Mouse (Mus musculus) embryonic facial prominence, embryonic 10.5 days (tissue): ENCODE data around the gene B3gntl1. TPM values are rescaled to one million over a fixed set of nuclear protein-coding genes. Genes with fewer than 3 reads are reported as not detected.

ENCODE experiments used
- DNase-seq: peaks from one replicate; pipeline ENCODE4 v3.0.0-alpha.2; 2017; ENCODE audit warnings: low spot score
- H3K27ac ChIP-seq: fragments of 300-500 bp; sonication (generic); replicated peaks from 2 replicates; pipeline ENCODE4 v1.5.1; 2016; ENCODE audit warnings: mild to moderate bottlenecking
- H3K27me3 ChIP-seq: fragments of 300-500 bp; sonication (generic); replicated peaks from 2 replicates; pipeline ENCODE4 v1.6.1; 2016; ENCODE audit warnings: low read depth, mild to moderate bottlenecking; ENCODE audit not compliant: poor library complexity, severe bottlenecking
- H3K36me3 ChIP-seq: fragments of 300-500 bp; sonication (generic); replicated peaks from 2 replicates; pipeline ENCODE4 v1.6.1; 2016; ENCODE audit warnings: mild to moderate bottlenecking, moderate library complexity
- H3K4me1 ChIP-seq: fragments of 300-500 bp; sonication (generic); 2 replicates; pipeline ENCODE4 v1.6.1; 2016
- H3K4me3 ChIP-seq: fragments of 300-500 bp; sonication (generic); 2 replicates; pipeline ENCODE4 v1.5.1; 2016; ENCODE audit warnings: mild to moderate bottlenecking, moderate library complexity
- H3K9me3 ChIP-seq: fragments of 300-500 bp; sonication (generic); 2 replicates; pipeline ENCODE4 v1.6.1; 2016; ENCODE audit warnings: mild to moderate bottlenecking
- whole genome bisulfite sequencing: fragments of 180-500 bp; shearing (Covaris S2); methylation state at CpG from one replicate; pipeline ENCODE4 v1.1.7; 2016; 5-methylcytosine and 5-hydroxymethylcytosine counted together
- polyA plus RNA-seq: library from polyadenylated mRNA; unstranded; fragments of >200 nt; fragmentation: Nextera tagmentation; extraction: Ambion mirVana; gene quantifications from 2 replicates; pipeline ENCODE4 v1.2.1, GENCODE M21; 2016

Gene B3gntl1
- polyA plus RNA-seq, 1 experiment from 2014 or later, result 6.6 TPM

DNA sequence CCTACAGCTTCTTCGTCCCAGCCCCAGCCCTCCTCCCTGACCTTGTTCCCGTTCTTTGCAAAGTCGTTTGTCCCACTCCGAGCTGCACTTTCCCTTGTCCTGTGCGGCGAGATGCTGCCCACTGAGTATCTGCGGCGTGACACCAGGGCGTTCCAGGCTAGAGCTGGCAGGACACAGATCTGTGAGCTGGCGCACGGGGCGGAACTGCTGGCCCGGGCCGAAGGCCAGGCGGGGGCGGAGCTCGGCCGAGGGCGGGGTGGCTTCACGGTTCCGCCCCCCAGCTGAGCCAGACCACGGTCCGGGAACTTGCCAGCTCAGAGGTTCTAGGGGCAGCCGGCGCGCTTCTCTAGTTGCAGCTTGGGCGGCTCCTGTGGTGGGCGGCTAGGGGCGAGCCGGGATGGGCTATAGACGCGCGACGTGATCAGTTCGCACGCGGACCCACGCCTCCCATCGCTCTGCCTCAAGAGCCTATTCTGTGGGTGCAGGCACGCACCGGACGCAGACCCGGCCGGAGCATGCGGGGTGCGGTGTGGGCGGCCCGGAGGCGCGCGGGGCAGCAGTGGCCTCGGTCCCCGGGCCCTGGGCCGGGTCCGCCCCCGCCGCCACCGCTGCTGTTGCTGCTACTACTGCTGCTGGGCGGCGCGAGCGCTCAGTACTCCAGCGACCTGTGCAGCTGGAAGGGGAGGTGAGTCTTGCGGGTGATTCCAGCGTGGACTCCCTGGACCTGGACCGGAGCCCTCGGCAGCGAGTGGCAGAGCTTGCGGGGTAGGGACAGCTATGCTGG, 29.4 kb upstream of the B3gntl1 start:
- Histone ChIP-seq H3K36me3 (no peaks in the 10 kb centered on the region), H3K4me1 (peaks cover 41% of the 10 kb centered on the region), H3K27ac (peak overlapping the region; percentile 73), H3K9me3 (no peaks in the 10 kb centered on the region), H3K4me3 (peak overlapping the region; percentile 77), H3K27me3 (peaks cover 56% of the 10 kb centered on the region)
- DNase-seq, result peak; percentile 89
- WGBS, result under 1% methylated on average over 69 of the region's 69 CpGs

DNA sequence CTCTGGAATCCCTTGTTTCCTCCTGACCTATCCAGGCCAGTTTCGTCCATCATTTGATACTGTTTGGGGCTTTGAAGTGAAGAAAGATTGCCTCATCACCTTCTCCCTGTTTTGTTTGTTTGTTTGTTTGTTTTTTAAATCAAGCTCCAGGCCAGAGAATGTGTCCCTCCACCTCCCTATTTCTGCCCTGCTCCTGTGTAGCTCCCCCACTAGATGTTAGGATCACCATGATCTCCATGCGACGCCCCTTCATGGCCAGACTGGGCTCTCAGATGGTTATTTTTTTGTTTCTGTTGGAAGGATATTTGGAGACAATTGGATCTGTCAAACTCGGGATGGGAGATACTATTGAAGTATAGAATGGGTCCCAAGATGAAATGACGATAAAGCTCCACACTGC, 28.3 kb upstream of the B3gntl1 start, which contains the start of gene Metrnl:
Metrnl (plus strand) TSS at position 301 of the 400 bp plus-strand sequence.
- H3K4me3 ChIP-seq, result peak within 1 kb of the TSS; percentile 77
- H3K4me1 ChIP-seq, result peaks cover 35% of the 10 kb centered on the region
- no peak for DNase-seq
- H3K36me3 ChIP-seq, result no peaks in the 10 kb centered on the region
- H3K27ac ChIP-seq, result peak within 1 kb of the TSS; percentile 73
- peaks cover 55% of the 10 kb centered on the region for H3K27me3 ChIP-seq
- H3K9me3 ChIP-seq, result no peaks in the 10 kb centered on the region
- WGBS, result 88% methylated on average over 5 of the region's 5 CpGs

DNA sequence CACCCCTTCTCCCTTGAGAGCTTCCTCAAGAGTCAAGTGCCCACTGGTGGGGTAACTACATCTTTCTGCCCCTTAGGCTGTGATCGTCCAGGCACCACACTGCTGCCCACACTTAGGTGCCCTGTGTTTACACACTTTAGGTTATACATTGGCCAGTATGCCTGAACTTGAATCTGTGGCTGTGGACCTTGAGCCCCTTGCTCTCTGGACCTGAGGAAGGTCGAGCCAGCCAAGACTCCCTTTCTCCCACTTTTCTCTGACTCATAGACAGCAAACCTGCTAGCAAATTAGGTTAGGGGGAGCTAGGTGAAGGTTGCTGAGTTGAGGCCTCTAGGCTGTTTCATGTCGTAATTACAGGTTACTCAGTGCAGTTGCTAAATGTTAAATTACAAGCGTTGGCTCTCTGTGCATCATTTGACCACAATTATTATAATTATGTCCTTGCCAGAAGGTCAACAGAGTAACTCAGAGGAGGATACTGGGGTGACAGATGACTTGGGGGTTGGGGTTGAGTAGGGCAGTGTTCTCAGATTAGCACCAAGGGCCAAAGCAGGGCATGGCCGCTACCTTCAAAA, 25.5 kb upstream of the B3gntl1 start:
- no peak for DNase-seq
- no peak overlapping the region for H3K27ac ChIP-seq
- H3K27me3 ChIP-seq, result peaks cover 27% of the 10 kb centered on the region
- H3K9me3 ChIP-seq, result no peaks in the 10 kb centered on the region
- H3K36me3 ChIP-seq, result no peaks in the 10 kb centered on the region
- no peak overlapping the region for H3K4me3 ChIP-seq
- peaks cover 26% of the 10 kb centered on the region for H3K4me1 ChIP-seq
- WGBS, result 75% methylated on average over 5 of the region's 5 CpGs

DNA sequence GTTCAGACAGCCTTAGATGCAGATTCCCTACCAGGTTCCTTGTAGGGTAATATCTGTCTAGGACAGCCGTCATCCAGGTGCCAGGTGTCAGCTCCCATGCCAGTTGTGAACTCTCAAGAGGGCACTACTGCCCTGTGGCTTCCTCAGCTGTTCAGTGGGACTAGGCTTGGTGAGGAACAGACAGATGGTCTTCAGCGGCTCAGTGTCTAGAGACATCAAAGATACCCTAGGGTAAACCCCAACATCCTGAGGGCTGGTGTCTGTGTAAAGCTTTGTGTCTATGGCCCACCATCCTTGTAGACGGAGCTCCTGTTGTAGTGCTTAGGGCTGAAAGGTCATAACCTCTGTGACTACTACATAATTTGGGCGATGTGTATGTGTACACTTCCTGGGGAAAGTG, 24.3 kb upstream of the B3gntl1 start:
- no peaks in the 10 kb centered on the region for H3K36me3 ChIP-seq
- H3K4me1 ChIP-seq, result peaks cover 14% of the 10 kb centered on the region
- WGBS, result 77% methylated on average over 4 of the region's 4 CpGs
- no peak for DNase-seq
- no peaks in the 10 kb centered on the region for H3K9me3 ChIP-seq
- no peak overlapping the region for H3K27ac ChIP-seq
- H3K27me3 ChIP-seq, result peaks cover 16% of the 10 kb centered on the region
- H3K4me3 ChIP-seq, result no peak overlapping the region

DNA sequence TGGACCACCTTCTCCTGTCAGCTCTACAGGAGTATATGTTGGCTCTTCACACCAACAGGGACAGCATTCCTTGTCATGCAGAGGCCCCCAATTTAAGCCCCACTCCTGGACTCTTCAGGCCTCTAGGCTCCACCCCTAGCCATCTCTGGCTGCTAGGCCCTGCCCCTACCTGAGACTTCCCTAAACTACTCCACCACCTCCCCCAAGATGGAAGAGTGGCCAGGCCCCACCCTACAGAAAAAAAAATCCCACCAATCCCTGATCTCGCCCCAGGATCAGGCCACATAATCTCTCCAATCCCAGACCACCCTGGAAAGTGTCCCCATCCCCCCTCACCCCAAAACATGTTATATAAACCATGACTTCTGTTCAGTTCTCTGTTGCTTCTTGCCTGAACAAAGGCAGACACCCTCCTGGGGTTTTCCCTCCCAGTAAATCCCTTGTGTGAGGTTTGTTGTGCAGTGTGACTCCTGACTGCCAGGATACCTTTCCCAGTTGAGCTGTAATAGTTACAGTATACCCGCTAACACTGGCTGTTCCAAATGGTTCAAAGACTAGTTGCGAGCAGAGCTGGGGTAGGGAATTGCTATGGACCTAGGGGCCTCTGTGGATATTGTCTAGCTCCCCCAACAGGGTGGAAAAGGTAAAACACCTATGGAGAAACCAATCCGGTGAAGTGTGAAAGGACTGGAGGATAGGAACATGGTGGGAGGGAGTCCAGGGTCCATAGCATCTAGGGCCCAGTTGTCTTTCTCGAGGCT, 22.5 kb upstream of the B3gntl1 start:
- no peaks in the 10 kb centered on the region for H3K36me3 ChIP-seq
- no peak for DNase-seq
- peaks cover 2% of the 10 kb centered on the region; the same call in 1 of the 2 replicates for H3K27me3 ChIP-seq
- H3K4me3 ChIP-seq, result no peak overlapping the region
- H3K27ac ChIP-seq, result no peak overlapping the region
- WGBS, result 83% methylated on average over 5 of the region's 5 CpGs
- H3K4me1 ChIP-seq, result peaks cover 6% of the 10 kb centered on the region; the same call in 1 of the 2 replicates
- no peaks in the 10 kb centered on the region for H3K9me3 ChIP-seq

DNA sequence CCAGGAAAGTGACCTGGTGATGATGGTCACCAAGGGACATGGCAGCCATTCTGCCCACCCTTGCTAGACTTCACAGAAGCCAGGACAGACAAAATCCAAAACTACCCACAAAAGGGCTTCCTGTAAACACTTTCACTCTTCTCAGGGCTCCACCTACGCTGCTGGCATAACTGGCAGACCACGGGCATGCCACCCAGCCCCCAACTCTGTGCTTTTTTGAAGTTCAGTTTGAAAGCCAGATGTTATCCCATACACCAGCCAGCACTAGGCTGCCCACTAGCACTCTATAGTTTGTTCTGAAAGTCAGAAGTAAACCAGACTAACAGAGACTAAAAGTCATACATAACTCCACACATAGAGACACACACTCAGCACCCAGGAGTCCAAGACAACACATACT, 15.1 kb upstream of the B3gntl1 start:
- H3K9me3 ChIP-seq, result no peaks in the 10 kb centered on the region
- no peak overlapping the region for H3K4me3 ChIP-seq
- H3K36me3 ChIP-seq, result no peaks in the 10 kb centered on the region
- DNase-seq, result no peak
- no peak overlapping the region for H3K27ac ChIP-seq
- 0 out of 2 replicates have a peak, but pooled peaks cover 3% of the 10 kb centered on the region for H3K4me1 ChIP-seq
- H3K27me3 ChIP-seq, result no peaks in the 10 kb centered on the region
- WGBS, result 86% methylated on average over 2 of the region's 2 CpGs

DNA sequence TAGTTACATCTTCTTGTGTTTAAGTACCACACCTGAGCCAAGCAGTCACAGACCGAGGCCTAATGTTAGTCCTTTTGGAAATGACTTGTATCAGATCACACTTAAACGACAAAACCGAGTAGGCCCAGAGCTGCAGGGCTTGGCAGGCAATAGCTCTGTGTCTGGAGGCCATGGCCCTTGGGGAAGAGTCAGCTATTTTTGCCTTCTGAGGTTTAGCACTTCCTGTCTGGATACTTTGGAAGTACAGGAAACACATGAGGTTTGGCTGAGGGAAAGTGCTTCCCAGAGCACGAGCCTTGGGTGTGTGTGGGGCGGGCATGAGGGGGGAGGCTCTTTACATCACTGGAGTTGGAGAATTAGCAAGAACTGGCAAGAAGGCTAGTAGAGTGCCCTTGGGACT, 13.7 kb upstream of the B3gntl1 start:
- H3K4me3 ChIP-seq, result no peak overlapping the region
- no peak for DNase-seq
- H3K4me1 ChIP-seq, result 0 out of 2 replicates have a peak, but pooled peaks cover 3% of the 10 kb centered on the region
- H3K36me3 ChIP-seq, result no peaks in the 10 kb centered on the region
- no peaks in the 10 kb centered on the region for H3K27me3 ChIP-seq
- 66% methylated on average over 5 of the region's 5 CpGs for WGBS
- no peaks in the 10 kb centered on the region for H3K9me3 ChIP-seq
- no peak overlapping the region for H3K27ac ChIP-seq

DNA sequence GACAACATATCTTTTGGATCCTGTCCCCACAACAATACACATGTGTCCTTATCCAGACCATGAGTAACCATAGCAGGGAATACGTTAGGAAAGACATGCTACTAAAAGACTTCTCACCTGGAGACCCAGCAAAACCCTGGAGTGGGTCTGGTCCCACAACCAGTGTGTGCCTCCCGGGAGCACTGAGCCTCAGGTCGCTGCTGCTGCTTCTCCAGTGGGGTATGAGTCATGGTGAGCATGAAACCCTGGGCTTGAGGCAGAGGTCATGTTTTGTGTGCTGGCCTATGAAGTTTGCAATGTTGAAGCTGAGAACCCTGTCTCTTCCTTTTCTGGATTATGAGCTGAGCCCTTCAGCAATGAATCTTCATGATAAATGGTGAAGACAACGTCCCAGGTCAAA, 13.1 kb upstream of the B3gntl1 start:
- Histone ChIP-seq H3K27ac (no peak overlapping the region), H3K4me3 (no peak overlapping the region), H3K9me3 (no peaks in the 10 kb centered on the region), H3K27me3 (no peaks in the 10 kb centered on the region), H3K36me3 (no peaks in the 10 kb centered on the region), H3K4me1 (0 out of 2 replicates have a peak, but pooled peaks cover 3% of the 10 kb centered on the region)
- no peak for DNase-seq
- 86% methylated on average over 4 of the region's 4 CpGs for WGBS

DNA sequence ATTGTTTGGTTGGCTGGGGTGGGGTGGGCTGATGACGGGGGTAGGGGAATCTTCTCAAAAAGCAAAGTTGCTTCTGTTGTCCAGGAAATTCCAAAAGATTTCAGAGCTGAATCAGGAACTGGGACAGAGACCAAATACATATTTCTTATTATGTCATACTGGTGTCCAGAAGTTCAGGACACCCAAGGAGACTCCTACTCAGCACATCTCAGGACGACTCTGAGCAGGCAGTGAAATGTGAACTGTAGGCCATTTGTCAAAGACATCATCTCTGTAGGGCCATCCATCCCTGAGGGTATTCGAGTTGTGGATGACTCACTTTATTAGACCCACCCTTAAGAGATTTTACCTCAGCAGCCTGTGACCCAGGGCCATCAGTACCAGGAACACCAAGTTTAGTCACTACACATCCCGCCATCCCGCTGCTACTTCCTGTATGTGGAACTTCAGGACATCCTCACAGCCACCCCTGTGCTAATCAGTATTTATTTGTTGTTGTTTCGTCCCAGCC, 12.6 kb upstream of the B3gntl1 start:
- no peaks in the 10 kb centered on the region for H3K36me3 ChIP-seq
- H3K27me3 ChIP-seq, result no peaks in the 10 kb centered on the region
- DNase-seq, result no peak
- H3K4me3 ChIP-seq, result no peak overlapping the region
- H3K9me3 ChIP-seq, result no peaks in the 10 kb centered on the region
- WGBS, result 67% methylated on average over 6 of the region's 6 CpGs
- no peak overlapping the region for H3K27ac ChIP-seq
- 0 out of 2 replicates have a peak, but pooled peaks cover 3% of the 10 kb centered on the region for H3K4me1 ChIP-seq

DNA sequence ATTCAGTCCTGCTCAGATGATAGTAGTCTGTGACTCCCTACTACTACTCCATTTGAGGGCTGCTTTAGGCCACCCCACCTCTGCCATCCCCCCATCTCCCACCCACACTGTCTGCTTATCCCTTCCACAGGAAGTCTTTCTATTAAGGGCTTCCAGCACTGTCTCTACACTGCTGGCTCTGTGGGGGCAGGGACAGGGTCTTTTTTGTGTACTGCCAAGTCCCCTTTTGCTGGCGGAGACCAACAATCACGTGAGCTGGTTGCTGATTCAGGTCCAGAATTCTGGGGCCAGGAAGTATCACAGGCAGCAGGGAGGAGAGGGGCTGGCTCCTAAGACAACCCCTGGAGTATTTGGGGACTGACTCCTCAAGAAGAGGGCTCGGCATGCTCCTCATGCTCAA, 10.3 kb upstream of the B3gntl1 start:
- 70% methylated on average over 3 of the region's 3 CpGs for WGBS
- no peak overlapping the region for H3K4me3 ChIP-seq
- no peak overlapping the region for H3K27ac ChIP-seq
- H3K9me3 ChIP-seq, result no peaks in the 10 kb centered on the region
- H3K4me1 ChIP-seq, result 0 out of 2 replicates have a peak, but pooled peaks cover 3% of the 10 kb centered on the region
- no peaks in the 10 kb centered on the region for H3K27me3 ChIP-seq
- no peak for DNase-seq
- H3K36me3 ChIP-seq, result no peaks in the 10 kb centered on the region

DNA sequence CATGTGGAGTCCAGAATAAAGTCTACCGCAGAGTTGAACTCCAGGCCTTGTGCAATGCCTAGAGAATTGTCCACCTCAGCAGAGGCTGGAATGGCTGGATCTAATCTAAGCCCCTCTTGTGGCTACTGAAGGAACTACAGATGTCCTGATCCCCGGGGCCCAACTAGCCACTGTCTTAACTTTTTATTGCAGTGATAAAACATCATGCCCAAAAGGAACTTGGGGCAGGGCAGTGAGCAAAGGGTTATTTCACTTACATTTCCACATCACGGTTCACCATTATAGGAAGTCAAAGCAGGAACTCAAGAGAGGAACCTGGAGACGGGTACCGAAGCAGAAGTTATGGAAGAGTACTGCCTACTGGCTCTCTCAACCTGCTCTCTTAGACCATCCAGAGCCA, 7.8 kb upstream of the B3gntl1 start:
- DNase-seq, result no peak
- Histone ChIP-seq H3K4me3 (no peak overlapping the region), H3K27ac (no peak overlapping the region), H3K36me3 (no peaks in the 10 kb centered on the region), H3K27me3 (no peaks in the 10 kb centered on the region), H3K9me3 (no peaks in the 10 kb centered on the region), H3K4me1 (0 out of 2 replicates have a peak, but pooled peaks cover 3% of the 10 kb centered on the region)
- WGBS, result 79% methylated on average over 5 of the region's 5 CpGs

DNA sequence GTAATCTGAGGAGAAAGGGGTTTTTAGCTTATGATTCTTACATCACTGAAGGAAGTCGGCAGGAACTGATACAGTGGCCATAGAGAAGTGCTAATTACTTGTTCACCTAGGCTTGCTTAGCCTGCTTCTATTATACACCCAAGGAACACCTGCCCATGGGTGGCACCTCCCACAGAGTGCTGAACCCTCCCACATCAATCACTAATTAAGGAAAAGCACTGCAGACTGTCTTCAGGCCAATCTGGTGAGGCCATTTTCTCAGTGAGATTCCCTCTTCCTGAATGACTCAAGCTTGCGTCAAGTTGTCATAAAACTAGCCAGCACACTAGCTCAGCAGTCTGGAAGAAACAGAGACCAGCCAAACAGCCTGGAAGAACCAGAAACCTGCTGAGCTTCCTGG, 6.6 kb upstream of the B3gntl1 start:
- DNase-seq, result no peak
- no peak overlapping the region for H3K4me3 ChIP-seq
- 91% methylated on average over 2 of the region's 2 CpGs for WGBS
- H3K36me3 ChIP-seq, result no peaks in the 10 kb centered on the region
- H3K27ac ChIP-seq, result no peak overlapping the region
- no peaks in the 10 kb centered on the region for H3K27me3 ChIP-seq
- 0 out of 2 replicates have a peak, but pooled peaks cover 3% of the 10 kb centered on the region for H3K4me1 ChIP-seq
- H3K9me3 ChIP-seq, result no peaks in the 10 kb centered on the region
